Mouse (Mus musculus): Measurements from ENCODE around the gene Rab33a. TPM values are rescaled to one million over a fixed set of nuclear protein-coding genes. Genes with fewer than 3 reads are reported as not detected.
A peak's percentile ranks its signal among the peaks of the same experiment; 100 is the strongest.

The Rab33a gene
- polyA plus RNA-seq, 1 experiment: 0.19 TPM

GRCm38 (mm10) chrX:48519549-48520085 is 532 bp downstream of the Rab33a start:
- 11% methylated on average over 20 of the region's 20 CpGs for WGBS

GRCm38 (mm10) chrX:48521651-48522050 is 2.6 kb downstream of the Rab33a start:
- no peak overlapping the region for H3K27ac ChIP-seq (ENCODE audit: insufficient read depth, low read depth, low read length)
- no peaks in the 10 kb centered on the region for H3K27me3 ChIP-seq (replicated peaks; ENCODE audit: control insufficient read depth, insufficient read depth, low read length)
- WGBS: 91% methylated on average over 3 of the region's 3 CpGs
- no peaks in the 10 kb centered on the region for H3K4me1 ChIP-seq (ENCODE audit: control insufficient read depth, insufficient read depth, low read length)
- no peak for TF ChIP-seq CTCF (conservative IDR thresholded peaks at IDR 0.05; ENCODE audit: insufficient read depth, insufficient read length, low read depth, low read length)
- no peak for TF ChIP-seq POLR2A (IDR thresholded peaks at IDR 0.05; ENCODE audit: low read depth, low read length)
- no peak overlapping the region for H3K4me3 ChIP-seq (ENCODE audit: insufficient read depth, low read depth, low read length)
- no peak for DNase-seq
- H3K36me3 ChIP-seq (ENCODE audit: control insufficient read depth, insufficient read depth, low read length): no peaks in the 10 kb centered on the region

More at GRCm38 (mm10) chrX:48519549-48520085, 532 bp downstream of the Rab33a start:
- Histone ChIP-seq H3K36me3 (ENCODE audit: control insufficient read depth, insufficient read depth, low read length) (no peaks in the 10 kb centered on the region), H3K4me3 (ENCODE audit: insufficient read depth, low read depth, low read length) (peak overlapping the region; percentile 42), H3K4me1 (ENCODE audit: control insufficient read depth, insufficient read depth, low read length) (no peaks in the 10 kb centered on the region), H3K27ac (ENCODE audit: insufficient read depth, low read depth, low read length) (no peak overlapping the region), H3K27me3 (replicated peaks; ENCODE audit: control insufficient read depth, insufficient read depth, low read length) (no peaks in the 10 kb centered on the region)
- no peak for TF ChIP-seq POLR2A (IDR thresholded peaks at IDR 0.05; ENCODE audit: low read depth, low read length)
- TF ChIP-seq CTCF (conservative IDR thresholded peaks at IDR 0.05; ENCODE audit: insufficient read depth, insufficient read length, low read depth, low read length): no peak
- DNase-seq: no peak

GRCm38 (mm10) chrX:48523512-48523911 is 4.4 kb downstream of the Rab33a start:
- Histone ChIP-seq H3K36me3 (ENCODE audit: control insufficient read depth, insufficient read depth, low read length) (no peaks in the 10 kb centered on the region), H3K27me3 (replicated peaks; ENCODE audit: control insufficient read depth, insufficient read depth, low read length) (no peaks in the 10 kb centered on the region), H3K4me3 (ENCODE audit: insufficient read depth, low read depth, low read length) (no peak overlapping the region), H3K27ac (ENCODE audit: insufficient read depth, low read depth, low read length) (no peak overlapping the region), H3K4me1 (ENCODE audit: control insufficient read depth, insufficient read depth, low read length) (no peaks in the 10 kb centered on the region)
- 72% methylated on average over 3 of the region's 3 CpGs for WGBS
- TF ChIP-seq CTCF (conservative IDR thresholded peaks at IDR 0.05; ENCODE audit: insufficient read depth, insufficient read length, low read depth, low read length) (no peak), POLR2A (IDR thresholded peaks at IDR 0.05; ENCODE audit: low read depth, low read length) (no peak)
- DNase-seq: no peak

GRCm38 (mm10) chrX:48525332-48525731 is 6.2 kb downstream of the Rab33a start:
- DNase-seq: no peak
- Histone ChIP-seq H3K4me3 (ENCODE audit: insufficient read depth, low read depth, low read length) (no peak overlapping the region), H3K4me1 (ENCODE audit: control insufficient read depth, insufficient read depth, low read length) (no peaks in the 10 kb centered on the region), H3K36me3 (ENCODE audit: control insufficient read depth, insufficient read depth, low read length) (no peaks in the 10 kb centered on the region), H3K27ac (ENCODE audit: insufficient read depth, low read depth, low read length) (no peak overlapping the region), H3K27me3 (replicated peaks; ENCODE audit: control insufficient read depth, insufficient read depth, low read length) (no peaks in the 10 kb centered on the region)
- no peak for TF ChIP-seq CTCF (conservative IDR thresholded peaks at IDR 0.05; ENCODE audit: insufficient read depth, insufficient read length, low read depth, low read length)
- no peak for TF ChIP-seq POLR2A (IDR thresholded peaks at IDR 0.05; ENCODE audit: low read depth, low read length)
- 75% methylated on average over 1 of the region's 1 CpGs for WGBS

GRCm38 (mm10) chrX:48525866-48526265 is 6.8 kb downstream of the Rab33a start:
- no peak for TF ChIP-seq CTCF (conservative IDR thresholded peaks at IDR 0.05; ENCODE audit: insufficient read depth, insufficient read length, low read depth, low read length)
- TF ChIP-seq POLR2A (IDR thresholded peaks at IDR 0.05; ENCODE audit: low read depth, low read length): no peak
- H3K27ac ChIP-seq (ENCODE audit: insufficient read depth, low read depth, low read length): no peak overlapping the region
- WGBS: 54% methylated on average over 8 of the region's 8 CpGs
- no peaks in the 10 kb centered on the region for H3K36me3 ChIP-seq (ENCODE audit: control insufficient read depth, insufficient read depth, low read length)
- H3K4me3 ChIP-seq (ENCODE audit: insufficient read depth, low read depth, low read length): no peak overlapping the region
- no peaks in the 10 kb centered on the region for H3K27me3 ChIP-seq (replicated peaks; ENCODE audit: control insufficient read depth, insufficient read depth, low read length)
- DNase-seq: no peak
- H3K4me1 ChIP-seq (ENCODE audit: control insufficient read depth, insufficient read depth, low read length): no peaks in the 10 kb centered on the region

GRCm38 (mm10) chrX:48526435-48526834 is 7.3 kb downstream of the Rab33a start:
- Histone ChIP-seq H3K27me3 (replicated peaks; ENCODE audit: control insufficient read depth, insufficient read depth, low read length) (no peaks in the 10 kb centered on the region), H3K4me1 (ENCODE audit: control insufficient read depth, insufficient read depth, low read length) (no peaks in the 10 kb centered on the region), H3K27ac (ENCODE audit: insufficient read depth, low read depth, low read length) (no peak overlapping the region), H3K4me3 (ENCODE audit: insufficient read depth, low read depth, low read length) (no peak overlapping the region), H3K36me3 (ENCODE audit: control insufficient read depth, insufficient read depth, low read length) (no peaks in the 10 kb centered on the region)
- WGBS: 79% methylated on average over 3 of the region's 3 CpGs
- TF ChIP-seq CTCF (conservative IDR thresholded peaks at IDR 0.05; ENCODE audit: insufficient read depth, insufficient read length, low read depth, low read length) (no peak), POLR2A (IDR thresholded peaks at IDR 0.05; ENCODE audit: low read depth, low read length) (no peak)
- DNase-seq: no peak

GRCm38 (mm10) chrX:48532175-48532574 is 13.1 kb downstream of the Rab33a start:
- Histone ChIP-seq H3K4me3 (ENCODE audit: insufficient read depth, low read depth, low read length) (no peak overlapping the region), H3K27me3 (replicated peaks; ENCODE audit: control insufficient read depth, insufficient read depth, low read length) (no peaks in the 10 kb centered on the region), H3K4me1 (ENCODE audit: control insufficient read depth, insufficient read depth, low read length) (no peaks in the 10 kb centered on the region), H3K36me3 (ENCODE audit: control insufficient read depth, insufficient read depth, low read length) (no peaks in the 10 kb centered on the region), H3K27ac (ENCODE audit: insufficient read depth, low read depth, low read length) (no peak overlapping the region)
- 47% methylated on average over 3 of the region's 3 CpGs for WGBS
- TF ChIP-seq CTCF (conservative IDR thresholded peaks at IDR 0.05; ENCODE audit: insufficient read depth, insufficient read length, low read depth, low read length) (peak; percentile 79), POLR2A (IDR thresholded peaks at IDR 0.05; ENCODE audit: low read depth, low read length) (no peak)
- DNase-seq: peak; percentile 67

Other genes starting within 250 kb of the Rab33a start
- gene Bcorl1, start 177.9 kb upstream of the Rab33a start, polyA plus RNA-seq (2012; rRNA removed): 3.5 and 3.8 TPM in 2 replicates
- gene Elf4, start 56.2 kb upstream of the Rab33a start, polyA plus RNA-seq (2012; rRNA removed): 3.6 and 5.3 TPM in 2 replicates
- gene Aifm1, start 5.7 kb upstream of the Rab33a start, polyA plus RNA-seq (2012; rRNA removed): 49.5 and 69.9 TPM in 2 replicates
- gene Zfp280c, start 75.2 kb downstream of the Rab33a start, polyA plus RNA-seq (2012; rRNA removed): 2.0 and 2.5 TPM in 2 replicates
- gene Slc25a14, start 104.1 kb downstream of the Rab33a start, polyA plus RNA-seq (2012; rRNA removed): 3.9 and 5.0 TPM in 2 replicates
- not detected in 2 replicates for gene Gpr119, start 155.2 kb downstream of the Rab33a start, polyA plus RNA-seq (2012; rRNA removed)
- 0.95 and 1.3 TPM in 2 replicates for gene Rbmx2, start 175.7 kb downstream of the Rab33a start, polyA plus RNA-seq (2012; rRNA removed)

All from kidney, adult 2 months (tissue).